Mouse (Mus musculus) CH12.LX (cell line): ENCODE results near the gene Cpeb1. TPM values are rescaled to one million over a fixed set of nuclear protein-coding genes. Genes with fewer than 3 reads are reported as not detected.

Experiments
- DNase-seq: peaks from one replicate; pipeline ENCODE4 v3.0.0-alpha.2; 2013; ENCODE audit errors: extremely low read depth
- H3K27ac ChIP-seq: 2 replicates; pipeline ENCODE4 v1.5.1; 2012; ENCODE audit warnings: low read depth, mild to moderate bottlenecking, control low read depth, moderate library complexity; ENCODE audit not compliant: insufficient read depth
- H3K27me3 ChIP-seq: replicated peaks from 2 replicates; pipeline ENCODE3; 2012; ENCODE audit warnings: inconsistent platforms
- H3K36me3 ChIP-seq, 2 experiments: replicated peaks in 1 of 2; 2 replicates each; pipeline versions ENCODE3 to v1.6.1; 2012; ENCODE audit warnings: inconsistent platforms in 1 of 2, low read length in 1 of 2, mild to moderate bottlenecking in 1 of 2, mixed read lengths in 1 of 2, moderate library complexity in 1 of 2; ENCODE audit not compliant: control insufficient read depth in 1 of 2, insufficient read depth in 1 of 2
- H3K4me1 ChIP-seq, 2 experiments: 2 replicates each; pipeline ENCODE4 v1.6.1; 2012; ENCODE audit warnings: inconsistent platforms in 1 of 2, moderate library complexity in 1 of 2; ENCODE audit not compliant: insufficient read depth in 2 of 2, control insufficient read depth in 1 of 2
- H3K4me2 ChIP-seq: 2 replicates; pipeline ENCODE4 v1.6.1; 2012; ENCODE audit warnings: low read depth, mild to moderate bottlenecking, control low read depth; ENCODE audit not compliant: poor library complexity, insufficient read depth, severe bottlenecking
- H3K4me3 ChIP-seq, 3 experiments: fragments of 150-350 bp in 1 of 3; sonication (generic) in 1 of 3; replicated peaks in 1 of 3; 2 replicates each; pipeline versions ENCODE3 to v1.5.1; 2011 to 2012; ENCODE audit warnings: low read depth in 2 of 3, low read length in 2 of 3, mild to moderate bottlenecking in 2 of 3, moderate library complexity in 2 of 3, control low read depth in 1 of 3, improper control_type of control experiment in 1 of 3, inconsistent platforms in 1 of 3, mixed read lengths in 1 of 3; ENCODE audit not compliant: poor library complexity in 1 of 3
- H3K79me2 ChIP-seq: replicated peaks from 2 replicates; pipeline ENCODE4 v1.6.1; 2012; ENCODE audit warnings: mild to moderate bottlenecking, moderate library complexity; ENCODE audit not compliant: control insufficient read depth, poor library complexity, insufficient read depth, severe bottlenecking; ENCODE audit errors: extremely low read depth
- H3K9ac ChIP-seq: 2 replicates; pipeline ENCODE4 v1.6.1; 2012; ENCODE audit warnings: low read depth, mild to moderate bottlenecking, control low read depth, moderate library complexity; ENCODE audit not compliant: insufficient read depth
- H3K9me3 ChIP-seq: replicated peaks from 2 replicates; pipeline ENCODE3; 2012; ENCODE audit warnings: low read length, inconsistent platforms, mixed read lengths
- BHLHE40 ChIP-seq: IDR thresholded peaks from 2 replicates; pipeline ENCODE4 v1.6.1; 2011; ENCODE audit warnings: mild to moderate bottlenecking, low read depth, low read length, improper control_type of control experiment
- CHD1 ChIP-seq: IDR thresholded peaks from 2 replicates; pipeline ENCODE4 v1.6.1; 2012; ENCODE audit warnings: low read depth, low read length, improper control_type of control experiment, inconsistent platforms
- CTCF ChIP-seq, 2 experiments: IDR thresholded peaks in 1 of 2; conservative IDR thresholded peaks in 1 of 2; 2 replicates each; pipeline ENCODE4 v1.5.1; 2011 to 2012; ENCODE audit warnings: low read depth in 2 of 2, low read length in 2 of 2, improper control_type of control experiment in 1 of 2, inconsistent platforms in 1 of 2, mild to moderate bottlenecking in 1 of 2, moderate library complexity in 1 of 2
- EP300 ChIP-seq: IDR thresholded peaks from 2 replicates; pipeline ENCODE4 v1.6.1; 2011; ENCODE audit warnings: low read length, improper control_type of control experiment
- ETS1 ChIP-seq: conservative IDR thresholded peaks from 2 replicates; pipeline ENCODE4 v1.6.1; 2012; ENCODE audit warnings: low read depth, mild to moderate bottlenecking, inconsistent platforms, low read length, improper control_type of control experiment, moderate library complexity
- HCFC1 ChIP-seq: IDR thresholded peaks from 2 replicates; pipeline ENCODE4 v1.6.1; 2012; ENCODE audit warnings: low read depth, mild to moderate bottlenecking, inconsistent platforms, low read length, improper control_type of control experiment
- JUN ChIP-seq: IDR thresholded peaks from 2 replicates; pipeline ENCODE4 v1.6.1; 2011; ENCODE audit warnings: low read depth, mild to moderate bottlenecking, low read length, improper control_type of control experiment, moderate library complexity; ENCODE audit not compliant: insufficient read depth
- JUND ChIP-seq: conservative IDR thresholded peaks from 2 replicates; pipeline ENCODE4 v1.6.1; 2011; ENCODE audit warnings: low read depth, low read length, improper control_type of control experiment
- KAT2A ChIP-seq: IDR thresholded peaks from 2 replicates; pipeline ENCODE4 v1.6.1; 2012; ENCODE audit warnings: low read length, improper control_type of control experiment, inconsistent platforms; ENCODE audit not compliant: insufficient replicate concordance
- MYC ChIP-seq: IDR thresholded peaks from 2 replicates; pipeline ENCODE4 v1.6.1; 2011; ENCODE audit warnings: low read depth, mild to moderate bottlenecking, improper control_type of control experiment, low read length
- NELFE ChIP-seq: IDR thresholded peaks from 2 replicates; pipeline ENCODE4 v1.6.1; 2011; ENCODE audit warnings: low read depth, low read length, improper control_type of control experiment
- NRF1 ChIP-seq: IDR thresholded peaks from 2 replicates; pipeline ENCODE4 v1.6.1; 2014; ENCODE audit warnings: low read depth, mild to moderate bottlenecking, inconsistent platforms, low read length, improper control_type of control experiment, moderate library complexity
- PAX5 ChIP-seq: IDR thresholded peaks from 2 replicates; pipeline ENCODE4 v1.6.1; 2012; ENCODE audit warnings: low read length, inconsistent platforms, mixed read lengths
- POLR2AphosphoS2 ChIP-seq: IDR thresholded peaks from 2 replicates; pipeline ENCODE4 v1.6.1; 2011; ENCODE audit warnings: low read depth, low read length, improper control_type of control experiment
- SIN3A ChIP-seq: IDR thresholded peaks from 2 replicates; pipeline ENCODE4 v1.6.1; 2012; ENCODE audit warnings: low read length, improper control_type of control experiment, inconsistent platforms
- TBP ChIP-seq: conservative IDR thresholded peaks from 2 replicates; pipeline ENCODE4 v1.6.1; 2011; ENCODE audit warnings: low read depth, low read length, improper control_type of control experiment
- TCF12 ChIP-seq: IDR thresholded peaks from 2 replicates; pipeline ENCODE4 v1.6.1; 2014; ENCODE audit warnings: low read depth, mild to moderate bottlenecking, inconsistent platforms, low read length, improper control_type of control experiment
- UBTF ChIP-seq: IDR thresholded peaks from 2 replicates; pipeline ENCODE4 v1.6.1; 2012; ENCODE audit warnings: low read depth, mild to moderate bottlenecking, inconsistent platforms, low read length, improper control_type of control experiment, moderate library complexity
- USF2 ChIP-seq: conservative IDR thresholded peaks from 2 replicates; pipeline ENCODE4 v1.6.1; 2011; ENCODE audit warnings: low read depth, low read length, improper control_type of control experiment
- ZNF384 ChIP-seq: IDR thresholded peaks from 2 replicates; pipeline ENCODE4 v1.6.1; 2012; ENCODE audit warnings: low read depth, low read length, improper control_type of control experiment, inconsistent platforms
- dilution Hi-C: fragments of 300-500 bp; cut with MboI; formaldehyde crosslinking; loops from 2 replicates; pipeline ENCODE4 v1.14.3; 2020; ENCODE audit warnings: low sequenced_read_pairs; ENCODE audit not compliant: extremely low pct_unique_long_range_greater_than_20kb, extremely low pct_ligation_motif_present
- in situ Hi-C: fragments of 300-500 bp; cut with MboI; formaldehyde crosslinking; loops from 3 replicates; pipeline ENCODE4 v1.14.3; 2019; ENCODE audit warnings: low sequenced_read_pairs, low pct_ligation_motif_present, low pct_unique_long_range_greater_than_20kb, mixed read lengths
- polyA plus RNA-seq: library from polyadenylated mRNA; unstranded; fragments of >175 nt; gene quantifications from 2 replicates; pipeline ENCODE4 v1.2.1, GENCODE M21; 2012; ENCODE audit warnings: low read depth; ENCODE audit not compliant: insufficient read length
- total RNA-seq, 2 experiments: library from RNA; depleted of rRNA; stranded (reverse); fragments of 300-350 nt in 1 of 2; fragments of >200 nt in 1 of 2; gene quantifications; 2 replicates each; pipeline ENCODE4 v1.2.3; 2012 to 2014

Gene Cpeb1
- total and polyA plus RNA-seq, 3 experiments: 0.26 TPM; not detected in 2

- no peaks in the 10 kb centered on the region for H3K4me1 ChIP-seq
- H3K36me3 ChIP-seq: no peaks in the 10 kb centered on the region
- no peak overlapping the region for H3K27ac ChIP-seq
- in situ Hi-C loops (no loop called here), dilution Hi-C loops (no loop called here)
- H3K27me3 ChIP-seq: peaks cover 11% of the 10 kb centered on the region
- no peak overlapping the region for H3K4me3 ChIP-seq
- no peaks in the 10 kb centered on the region for H3K79me2 ChIP-seq
- H3K9me3 ChIP-seq: no peaks in the 10 kb centered on the region
- TF ChIP-seq NELFE (no peak), ZNF384 (no peak), TCF12 (no peak), EP300 (no peak), USF2 (no peak), CTCF (conservative IDR thresholded peaks at IDR 0.05 in 1 of 2, IDR thresholded peaks at IDR 0.05 in 1 of 2; ENCODE audit: low read depth in 2 of 2, low read length in 2 of 2) (no peak), JUN (no peak), UBTF (no peak), BHLHE40 (no peak), TBP (no peak), POLR2AphosphoS2 (no peak), CHD1 (no peak), MYC (no peak)
- no peak overlapping the region for H3K4me2 ChIP-seq
- no peak overlapping the region for H3K9ac ChIP-seq
- DNase-seq: no peak
Observed at GRCm38 (mm10) chr7:81356975-81357374, 98.3 kb downstream of the Cpeb1 start.

GRCm38 (mm10) chr7:81356360-81356759 is 98.9 kb downstream of the Cpeb1 start:
- Histone ChIP-seq H3K9me3 (no peaks in the 10 kb centered on the region), H3K27me3 (peaks cover 11% of the 10 kb centered on the region), H3K79me2 (no peaks in the 10 kb centered on the region), H3K4me2 (no peak overlapping the region), H3K9ac (no peak overlapping the region), H3K36me3 (no peaks in the 10 kb centered on the region), H3K4me1 (no peaks in the 10 kb centered on the region), H3K27ac (no peak overlapping the region), H3K4me3 (no peak overlapping the region)
- in situ Hi-C loops: no loop called here
- dilution Hi-C loops: no loop called here
- TF ChIP-seq KAT2A (no peak), HCFC1 (no peak), PAX5 (no peak), NRF1 (no peak), CHD1 (no peak), EP300 (no peak), TCF12 (no peak), SIN3A (no peak), NELFE (no peak), JUN (no peak), JUND (no peak), ETS1 (no peak)
- no peak for DNase-seq
